Mouse (Mus musculus) hindbrain, embryonic 16.5 days (tissue): Measurements from ENCODE around the gene Fam71a. TPM values are rescaled to one million over a fixed set of nuclear protein-coding genes. Genes with fewer than 3 reads are reported as not detected.

ENCODE experiments used
- ATAC-seq: fragments of 200-750 bp; cut with Nextera tagmentation; 2 replicates; pipeline ENCODE4 v1.8.0; 2017; ENCODE audit warnings: moderate TSS enrichment, moderate library complexity
- H3K27ac ChIP-seq: fragments of 300-500 bp; sonication (generic); 2 replicates; pipeline ENCODE4 v1.5.1; 2014; ENCODE audit warnings: low read depth, mild to moderate bottlenecking, control low read depth, low read length, moderate library complexity
- H3K27me3 ChIP-seq: fragments of 300-500 bp; sonication (generic); replicated peaks from 2 replicates; pipeline ENCODE4 v1.6.1; 2014; ENCODE audit warnings: low read length; ENCODE audit not compliant: control insufficient read depth, insufficient read depth
- H3K36me3 ChIP-seq: fragments of 300-500 bp; sonication (generic); 2 replicates; pipeline ENCODE4 v1.6.1; 2014; ENCODE audit warnings: mild to moderate bottlenecking, low read length, moderate library complexity, mixed read lengths; ENCODE audit not compliant: control insufficient read depth, insufficient read depth
- H3K4me1 ChIP-seq: fragments of 300-500 bp; sonication (generic); 2 replicates; pipeline ENCODE4 v1.6.1; 2014; ENCODE audit warnings: low read depth, low read length; ENCODE audit not compliant: control insufficient read depth, insufficient read depth
- H3K4me2 ChIP-seq: fragments of 300-500 bp; sonication (generic); 2 replicates; pipeline ENCODE4 v1.6.1; 2014; ENCODE audit warnings: mild to moderate bottlenecking, low read length, control low read depth, moderate library complexity
- H3K4me3 ChIP-seq: fragments of 300-500 bp; sonication (generic); 2 replicates; pipeline ENCODE4 v1.5.1; 2014; ENCODE audit warnings: mild to moderate bottlenecking, low read length, control low read depth, moderate library complexity
- H3K9ac ChIP-seq: fragments of 300-500 bp; sonication (generic); 2 replicates; pipeline ENCODE4 v1.6.1; 2014; ENCODE audit warnings: low read depth, mild to moderate bottlenecking, control low read depth, low read length, moderate library complexity
- H3K9me3 ChIP-seq: fragments of 300-500 bp; sonication (generic); 2 replicates; pipeline ENCODE4 v1.6.1; 2014; ENCODE audit warnings: mild to moderate bottlenecking, low read length, moderate library complexity; ENCODE audit not compliant: control insufficient read depth
- WGBS: fragments of 180-500 bp; shearing (Covaris S2); extraction: QIAGEN DNeasy Blood & Tissue Kit; methylation state at CpG from one replicate; pipeline ENCODE4 v1.1.7; 2014; 5-methylcytosine and 5-hydroxymethylcytosine counted together
- polyA plus RNA-seq: library from polyadenylated mRNA; unstranded; fragments of >200 nt; fragmentation: Nextera tagmentation; extraction: Ambion mirVana; gene quantifications from 2 replicates; pipeline ENCODE4 v1.2.1, GENCODE M21; 2015

The Fam71a gene
- polyA plus RNA-seq, 1 experiment from 2014 or later: not detected

DNA sequence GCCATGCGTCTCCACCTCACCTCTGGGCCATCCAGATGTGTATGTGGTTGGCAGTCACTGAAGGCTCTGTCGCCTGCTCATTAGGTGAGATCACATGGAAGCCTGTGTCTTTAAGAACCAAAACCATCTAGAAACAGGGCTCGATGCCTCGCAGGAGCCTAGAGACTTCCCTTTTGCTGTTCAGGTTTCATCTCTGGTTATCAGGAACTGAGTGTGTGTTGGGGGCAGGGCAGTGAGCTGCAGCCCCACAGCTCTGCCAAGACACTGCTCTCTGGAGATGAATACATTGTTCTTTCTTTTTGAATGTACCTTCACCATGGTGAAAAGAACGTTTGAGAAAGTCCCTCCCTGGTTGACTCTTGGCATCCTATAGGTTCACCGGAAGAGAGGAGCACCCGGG lies 49.7 kb downstream of the Fam71a start:
- WGBS: 76% methylated on average over 7 of the region's 7 CpGs
- no peak overlapping the region for H3K4me3 ChIP-seq
- ATAC-seq: no peak
- no peak overlapping the region for H3K4me2 ChIP-seq
- no peaks in the 10 kb centered on the region for H3K9me3 ChIP-seq
- H3K27me3 ChIP-seq: no peaks in the 10 kb centered on the region
- no peaks in the 10 kb centered on the region for H3K4me1 ChIP-seq
- no peak overlapping the region for H3K9ac ChIP-seq
- no peak overlapping the region for H3K27ac ChIP-seq
- no peaks in the 10 kb centered on the region for H3K36me3 ChIP-seq

Other genes starting within 250 kb of the Fam71a start
- gene Angel2, start 239.7 kb downstream of the Fam71a start, polyA plus RNA-seq: 41.4 and 41.8 TPM in 2 replicates
- gene Vash2, start 185.5 kb downstream of the Fam71a start, polyA plus RNA-seq: 76.5 and 84.2 TPM in 2 replicates
- gene Flvcr1, start 138.7 kb downstream of the Fam71a start, polyA plus RNA-seq: 8.5 and 8.6 TPM in 2 replicates
- not detected in 2 replicates for gene Spata45, start 128.2 kb downstream of the Fam71a start, polyA plus RNA-seq
- 16.2 and 16.9 TPM in 2 replicates for gene Tatdn3, start 101.9 kb downstream of the Fam71a start, polyA plus RNA-seq
- 3.6 and 3.9 TPM in 2 replicates for gene Nsl1, start 101.8 kb downstream of the Fam71a start, polyA plus RNA-seq
- gene Batf3, start 67.0 kb downstream of the Fam71a start, polyA plus RNA-seq: 2.5 and 3.9 TPM in 2 replicates
- 1.7 and 2.1 TPM in 2 replicates for gene Atf3, start 53.2 kb upstream of the Fam71a start, polyA plus RNA-seq
- 141 and 149 TPM in 2 replicates for gene Nenf, start 153.4 kb upstream of the Fam71a start, polyA plus RNA-seq
- gene Tmem206, start 161.1 kb upstream of the Fam71a start, polyA plus RNA-seq: 33.1 and 35.1 TPM in 2 replicates
- 6.3 and 6.7 TPM in 2 replicates for gene Ppp2r5a, start 238.5 kb upstream of the Fam71a start, polyA plus RNA-seq